Mouse (Mus musculus) v-Abl transformed pro-B cells (cell line): ENCODE data around the gene Trpc4ap.

Source experiments
- in situ Hi-C, 2 experiments: fragments of 400-800 bp; cut with MboI; formaldehyde crosslinking; loops; one replicate each; pipeline ENCODE4 v1.15.1; 2025; ENCODE audit not compliant: unreplicated experiment in 2 of 2

The Trpc4ap gene

DNA sequence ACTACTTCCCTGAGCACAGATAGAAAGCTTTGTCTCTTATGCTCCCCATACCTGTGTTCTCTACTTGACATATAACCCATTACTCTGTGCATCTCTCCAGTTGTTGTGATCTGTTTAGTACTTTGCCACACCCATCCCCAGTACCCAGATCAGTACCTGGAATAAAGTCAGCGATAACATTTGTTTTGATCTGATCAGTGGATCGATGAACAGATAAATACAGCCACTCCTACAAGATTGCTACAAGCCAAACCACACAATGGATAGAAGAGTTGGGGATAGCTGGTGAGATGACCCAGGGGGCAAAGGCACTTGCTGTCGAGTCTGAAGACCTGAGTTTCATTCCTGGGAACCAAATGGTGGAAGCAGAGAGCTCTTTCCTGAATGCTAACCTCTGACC, 3.1 kb upstream of the Trpc4ap start:
- in situ Hi-C loops = no loop called here

DNA sequence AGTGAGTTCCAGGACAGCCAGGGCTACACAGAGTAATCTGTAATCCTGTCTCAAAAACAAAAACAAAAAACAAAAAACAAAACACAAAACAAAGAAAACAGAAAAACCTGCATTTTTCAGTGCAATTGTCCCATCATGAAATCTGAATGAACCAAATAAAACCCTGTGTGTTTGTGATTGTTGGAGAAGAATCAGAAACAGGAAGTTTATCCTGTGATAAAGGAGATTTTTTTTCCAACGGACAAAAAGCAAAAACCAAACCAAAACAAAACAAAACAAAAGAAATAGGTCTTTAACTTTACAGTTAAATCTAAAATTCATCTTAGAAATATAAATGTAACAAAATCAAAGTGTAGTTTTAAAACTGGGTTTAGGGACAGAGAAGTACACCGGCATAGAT, 2.4 kb upstream of the Trpc4ap start:
- in situ Hi-C loops = no loop called here

DNA sequence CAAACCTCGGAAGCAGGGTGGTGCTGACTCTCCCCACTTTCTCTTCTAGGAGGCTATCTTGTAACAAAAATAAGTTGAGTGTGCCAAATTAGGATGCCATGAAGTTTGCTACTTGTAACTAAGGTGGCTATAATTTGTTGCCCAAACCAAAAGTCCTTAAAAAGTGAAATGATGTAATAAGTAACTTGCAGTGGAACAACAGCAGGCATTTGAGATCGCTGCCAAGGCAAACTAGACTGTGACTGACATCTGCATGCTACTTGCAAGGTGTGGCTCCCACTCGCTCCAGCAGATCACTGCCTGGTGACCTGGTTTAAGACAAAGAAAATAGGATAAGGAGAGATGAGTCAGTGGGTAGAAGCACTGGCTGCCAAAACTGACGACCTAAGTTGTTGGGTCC, 952 bp upstream of the Trpc4ap start:
- in situ Hi-C loops = no loop called here

DNA sequence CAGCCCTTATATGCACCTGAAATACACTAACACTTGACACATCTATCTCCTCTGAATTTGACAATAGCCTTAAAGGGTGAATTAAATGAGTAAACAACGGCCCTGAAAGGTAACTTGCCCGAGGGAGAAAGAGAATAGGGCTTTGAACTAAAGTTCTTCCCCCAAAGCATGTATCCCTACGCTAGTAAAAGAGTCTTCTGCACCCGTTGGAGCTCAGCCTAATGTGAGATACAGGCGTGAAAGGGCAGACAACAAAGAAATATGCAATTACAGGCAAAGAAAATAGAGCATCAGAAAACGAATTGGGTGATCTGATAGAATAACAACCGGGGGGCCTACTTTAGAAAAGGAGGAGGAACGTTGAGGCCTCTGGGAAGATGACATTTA, 855 bp downstream of the Trpc4ap start:
- in situ Hi-C loops = no loop called here

DNA sequence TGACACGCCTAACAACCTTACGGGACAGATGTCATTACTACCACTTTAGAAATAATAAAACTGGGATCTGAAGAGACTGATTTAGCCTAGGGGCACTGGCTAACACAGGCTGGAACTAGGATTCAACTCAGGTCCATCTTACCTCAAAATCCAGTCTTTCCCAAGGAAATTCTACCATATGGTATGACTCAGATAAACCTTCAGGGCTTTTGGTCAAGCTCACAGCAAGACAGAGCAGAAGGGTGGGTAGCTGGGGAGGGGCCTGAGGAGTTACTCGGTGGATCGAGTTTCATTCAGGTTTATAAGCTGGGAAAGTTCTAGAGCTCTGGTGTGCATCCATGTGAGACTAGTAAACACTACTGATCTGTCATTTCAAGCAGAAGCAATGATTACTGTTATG, 3.0 kb downstream of the Trpc4ap start:
- in situ Hi-C loops = no loop called here

DNA sequence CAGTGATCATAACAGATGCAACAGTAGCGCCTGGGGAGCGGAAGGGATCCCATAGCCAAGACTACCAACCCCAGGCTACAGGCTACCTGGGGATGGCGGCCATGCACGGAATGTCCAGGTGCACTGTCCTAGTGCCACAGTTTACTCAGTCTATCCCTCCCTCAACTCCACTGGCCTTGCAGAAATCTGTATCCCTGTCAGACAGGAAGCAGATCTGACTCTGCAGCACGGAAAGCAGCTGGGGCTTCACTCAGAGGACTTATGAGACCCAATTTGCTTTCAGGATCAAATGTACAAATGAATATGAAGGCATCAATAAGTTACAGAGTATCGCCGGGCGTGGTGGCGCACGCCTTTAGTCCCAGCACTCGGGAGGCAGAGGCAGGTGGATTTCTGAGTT, 4.4 kb downstream of the Trpc4ap start:
- in situ Hi-C loops = no loop called here

DNA sequence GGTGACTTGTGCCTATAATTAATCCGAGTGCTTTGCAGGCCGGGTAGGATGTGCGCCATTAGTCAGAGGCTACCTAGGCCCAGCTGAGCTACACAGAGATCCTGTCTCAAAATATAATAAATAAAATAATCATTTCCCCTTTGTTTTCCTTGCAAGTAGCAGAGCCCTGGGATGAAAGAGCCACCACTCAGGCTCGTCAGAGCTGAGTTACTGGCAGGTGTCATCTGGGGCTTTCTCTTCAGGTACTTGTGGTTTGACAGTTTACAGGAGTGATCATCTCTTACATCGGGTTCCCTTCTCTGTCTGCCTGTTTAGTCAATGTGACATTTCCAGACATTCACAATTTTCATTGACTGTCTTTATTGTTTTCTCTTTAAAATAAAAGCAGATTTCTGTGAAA, 5.6 kb downstream of the Trpc4ap start:
- in situ Hi-C loops = no loop called here

DNA sequence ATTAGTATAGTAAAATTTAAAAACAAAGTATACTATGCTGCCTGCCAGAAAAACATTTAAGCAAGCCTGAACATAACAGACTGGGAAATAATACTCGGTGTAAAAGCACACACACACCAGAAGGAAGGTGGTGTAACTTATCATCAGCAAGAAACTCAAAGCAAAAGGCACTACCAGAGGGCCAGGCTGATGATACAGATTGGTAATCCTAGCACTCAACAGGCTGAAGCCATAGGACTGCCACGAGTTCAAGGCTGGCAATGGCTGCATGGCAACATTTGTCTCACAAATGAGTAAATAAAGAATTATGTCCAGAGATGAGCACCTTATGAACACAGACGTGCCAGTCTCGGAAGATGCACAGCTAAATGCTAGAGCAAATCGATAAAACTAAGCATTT, 8.4 kb downstream of the Trpc4ap start:
- in situ Hi-C loops = no loop called here

DNA sequence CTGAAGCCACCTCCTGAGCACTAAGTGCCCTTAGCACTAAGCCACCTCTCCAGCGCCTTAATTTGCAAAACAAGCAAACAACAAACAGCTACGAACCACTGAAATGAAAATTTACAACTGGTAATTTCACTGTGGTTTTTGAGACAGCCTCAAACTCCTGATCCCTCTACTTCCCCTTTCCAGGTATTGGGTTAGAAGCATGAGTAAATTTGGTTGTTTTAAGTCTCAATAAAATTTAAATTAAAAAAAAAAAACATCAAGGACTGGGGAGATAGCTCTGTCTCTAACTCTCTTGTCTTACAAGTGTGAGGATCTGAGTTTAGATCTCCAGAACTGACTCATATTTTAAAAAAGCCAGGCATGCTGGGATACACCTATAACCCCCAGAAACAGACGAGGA, 9.0 kb downstream of the Trpc4ap start:
- in situ Hi-C loops = no loop called here

DNA sequence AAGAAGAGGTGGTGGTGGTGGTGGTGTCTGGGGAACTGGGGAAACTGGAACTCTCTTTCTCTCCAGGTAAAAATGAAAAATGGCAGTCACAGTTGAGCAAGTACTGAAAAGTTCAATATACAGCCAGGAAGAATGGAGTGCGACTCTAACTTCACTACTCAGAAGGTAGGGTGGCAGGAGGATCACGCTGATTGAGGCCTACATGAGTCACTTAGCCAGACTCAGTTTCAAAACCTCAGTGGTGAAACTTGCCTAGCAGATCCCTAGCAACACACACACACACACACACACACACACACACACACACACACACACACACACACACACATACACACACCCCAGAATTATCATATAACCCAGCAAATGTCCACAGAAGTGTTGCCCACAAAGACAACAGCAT, 10.3 kb downstream of the Trpc4ap start:
- in situ Hi-C loops = no loop called here

DNA sequence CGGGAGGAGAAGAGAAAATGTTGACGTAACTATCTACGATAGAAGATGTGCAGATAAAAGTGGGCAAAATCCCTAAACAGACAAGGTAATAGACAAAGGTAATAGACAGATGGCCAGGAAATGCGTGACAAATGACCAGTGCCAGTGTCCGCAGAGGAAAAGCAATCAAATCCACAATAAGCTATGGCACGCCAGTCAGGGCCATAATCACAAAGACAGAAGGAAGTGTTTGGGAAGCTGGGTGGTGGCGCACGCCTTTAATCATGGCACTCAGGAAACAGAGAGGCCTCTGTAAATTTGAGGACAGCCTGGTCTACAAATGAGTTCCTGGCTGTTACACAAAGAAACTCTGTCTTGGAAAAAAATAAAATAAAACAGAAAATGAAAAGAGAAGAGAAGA, 11.0 kb downstream of the Trpc4ap start:
- in situ Hi-C loops = no loop called here

DNA sequence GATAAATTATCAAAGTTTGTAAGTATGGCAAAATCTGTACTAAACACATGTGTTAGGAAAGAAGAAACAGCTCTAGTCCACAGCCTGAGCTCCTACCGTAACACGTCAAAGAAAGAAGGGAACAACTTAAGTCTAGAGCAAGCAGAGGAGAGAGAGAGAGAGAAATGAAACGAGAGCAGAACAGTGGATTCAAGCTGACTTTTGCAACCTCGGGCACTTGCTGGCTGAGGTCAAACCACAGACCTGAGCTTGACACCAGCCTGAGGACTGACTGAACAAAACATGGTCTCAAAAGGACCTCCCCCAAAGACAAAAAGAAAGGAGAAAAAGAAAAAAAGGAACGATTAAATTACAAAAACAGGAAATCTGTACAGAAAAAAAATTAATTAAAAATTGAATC, 11.6 kb downstream of the Trpc4ap start:
- in situ Hi-C loops = no loop called here

DNA sequence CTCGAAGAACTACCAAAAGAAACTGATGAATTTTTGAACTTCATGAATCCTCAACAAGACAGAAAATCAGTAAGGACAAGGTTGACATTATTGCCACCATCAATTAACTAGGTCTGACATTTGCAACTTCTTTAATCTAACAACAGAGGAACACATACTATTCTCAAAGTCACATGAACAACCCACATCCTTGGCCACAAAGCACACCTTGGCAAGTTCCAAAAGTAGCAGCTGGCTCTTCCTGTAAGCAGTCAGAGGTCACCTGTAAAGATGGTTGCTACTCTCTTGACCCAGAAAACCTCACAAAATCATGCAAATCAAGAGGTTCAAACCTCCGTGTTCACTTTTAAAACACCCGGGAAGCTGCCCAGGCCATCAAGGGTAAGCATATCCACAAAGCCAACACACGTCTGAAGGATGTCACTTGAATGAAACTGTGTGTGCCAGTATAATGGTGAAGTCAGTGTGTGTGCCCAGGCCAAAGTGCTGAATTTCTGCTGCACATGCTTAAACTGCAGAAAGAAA, 12.5 kb downstream of the Trpc4ap start:
- in situ Hi-C loops = loop anchor here in 1 of 2 experiments (10.0 kb wide), 1 partner anchor 265 kb away; the partner anchor contains the start of genes Gdf5 and Gm15557

DNA sequence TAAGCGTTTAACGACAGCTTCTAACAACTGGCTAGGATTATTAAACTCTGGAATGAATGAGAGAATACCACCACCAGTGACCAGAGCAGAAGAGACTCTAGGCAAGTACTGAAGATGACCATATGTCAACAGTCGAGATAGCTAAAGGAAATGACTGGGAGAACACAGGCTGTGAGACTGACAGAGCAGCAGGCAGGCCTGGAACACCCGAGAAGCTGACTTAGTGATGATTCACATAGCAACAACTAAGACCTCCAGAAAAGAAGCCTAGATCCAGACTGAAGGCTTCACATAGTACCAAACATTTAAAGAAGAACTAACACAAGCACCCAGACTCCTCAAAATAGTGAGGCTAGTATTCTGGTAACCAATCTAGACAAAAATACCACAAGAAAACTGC, 17.1 kb downstream of the Trpc4ap start:
- in situ Hi-C loops = loop anchor here in 1 of 2 experiments (10.0 kb wide), 1 partner anchor 270 kb away; the partner anchor contains the start of genes Gdf5 and Gm15557

DNA sequence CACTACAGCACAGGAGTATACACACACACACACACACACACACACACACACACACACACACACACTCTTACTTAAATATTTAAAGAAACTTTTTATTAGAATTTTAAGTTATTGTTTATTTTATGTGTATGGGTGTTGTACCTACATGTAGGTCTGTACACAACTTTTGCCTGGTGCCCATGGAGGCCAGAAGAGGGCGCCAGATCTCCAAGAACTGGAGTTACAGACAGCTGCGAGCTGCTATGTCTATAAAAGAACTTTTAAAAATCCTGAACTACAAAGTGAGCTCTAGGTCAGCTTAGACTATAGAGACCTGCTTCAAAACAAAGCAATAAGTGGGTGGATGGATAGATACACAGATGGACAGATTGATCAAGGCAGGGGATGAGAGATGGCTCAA, 18.6 kb downstream of the Trpc4ap start:
- in situ Hi-C loops = loop anchor here (5.0 to 10.0 kb wide), 3 partner anchors 79 to 271 kb away; partner anchors contain the start of genes Gdf5 (in 1 of the 2), Gm15557 (in 1 of the 2) and Procr (in 1 of the 2)

DNA sequence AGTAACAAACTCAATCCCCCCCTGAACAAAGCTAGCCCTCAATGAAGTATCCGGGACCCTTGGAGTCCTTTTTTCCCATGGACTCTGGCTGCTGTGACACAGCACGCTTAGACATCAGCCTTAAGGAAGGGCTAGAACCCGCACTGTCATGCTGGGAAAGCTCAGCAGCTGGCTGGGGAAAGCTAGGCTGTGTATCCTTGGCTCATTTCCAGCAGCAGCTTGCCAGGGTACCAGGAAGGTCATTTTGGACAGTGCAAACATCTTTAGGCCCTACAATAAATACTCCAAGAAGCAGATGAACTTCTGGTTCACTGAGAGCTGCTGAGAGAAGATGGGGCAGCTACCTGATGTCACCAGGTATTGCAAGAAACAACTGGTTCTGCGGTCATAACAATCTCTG, 20.9 kb downstream of the Trpc4ap start:
- in situ Hi-C loops = loop anchor here (5.0 to 10.0 kb wide), 3 partner anchors 81 to 274 kb away; partner anchors contain the start of genes Gdf5 (in 1 of the 2), Gm15557 (in 1 of the 2) and Procr (in 1 of the 2)

DNA sequence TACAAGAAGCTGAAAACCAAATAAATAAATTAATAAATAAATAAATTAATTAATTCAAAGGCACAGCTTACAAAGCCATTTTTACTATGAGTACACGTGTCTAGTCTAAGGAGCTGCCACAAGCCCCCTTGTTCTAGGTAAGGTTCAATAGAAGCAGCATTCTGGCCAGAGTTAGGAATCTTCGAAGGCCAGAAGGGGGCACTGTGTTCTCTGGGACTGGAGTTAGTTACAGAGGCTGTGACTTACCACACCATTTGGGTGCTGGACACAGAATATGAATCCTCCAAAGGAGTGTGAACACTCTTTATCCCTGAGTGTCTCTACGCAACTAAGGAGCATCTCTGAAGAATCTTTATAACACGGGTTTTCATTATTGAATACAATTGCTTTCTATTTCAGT, 23.7 kb downstream of the Trpc4ap start:
- in situ Hi-C loops = no loop called here

DNA sequence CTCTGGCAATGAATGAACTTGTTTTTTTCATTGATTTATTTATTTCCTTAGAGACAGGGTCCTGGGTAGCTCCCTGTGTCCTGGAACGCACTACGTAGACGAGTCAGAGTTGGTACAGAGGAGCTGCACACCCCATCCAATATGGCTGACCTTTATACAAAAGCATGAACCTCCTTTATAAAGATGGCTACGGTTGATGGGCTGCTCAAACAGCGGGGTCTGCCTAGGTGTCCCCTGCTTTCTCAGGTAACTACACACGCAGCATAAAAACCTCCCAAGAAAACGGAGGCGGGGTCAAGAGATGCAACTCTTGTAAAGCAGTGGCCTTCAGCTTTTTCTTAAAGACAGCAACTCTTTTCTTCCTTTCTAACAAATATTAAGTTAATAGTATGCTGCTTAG, 24.3 kb downstream of the Trpc4ap start:
- in situ Hi-C loops = no loop called here

DNA sequence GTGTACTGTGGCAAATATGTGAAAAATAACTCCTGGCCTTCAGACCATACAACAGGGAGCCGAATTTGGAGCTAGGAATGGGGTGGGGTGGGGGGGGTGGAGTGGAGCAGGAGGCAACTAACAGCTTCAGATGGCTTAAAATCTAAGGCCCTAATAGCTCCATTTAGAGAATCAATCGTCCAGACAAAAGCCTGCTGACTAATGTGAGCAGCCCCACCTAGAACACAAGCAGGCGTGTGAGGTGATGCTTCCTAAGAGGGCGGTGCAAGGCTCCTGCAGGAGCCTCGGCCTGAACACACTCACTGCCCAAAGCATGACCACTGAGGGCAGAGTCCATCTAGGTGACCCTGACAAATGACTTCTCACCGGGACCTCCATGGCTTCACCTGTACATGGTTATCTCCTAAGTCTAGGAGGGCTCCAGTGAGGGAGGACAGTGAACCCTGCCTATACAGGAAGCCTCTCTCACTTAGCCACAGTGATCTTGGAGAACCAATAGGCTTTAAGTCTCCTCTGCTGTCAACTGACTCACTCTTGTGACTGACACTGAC, 28.2 kb downstream of the Trpc4ap start:
- in situ Hi-C loops = no loop called here

DNA sequence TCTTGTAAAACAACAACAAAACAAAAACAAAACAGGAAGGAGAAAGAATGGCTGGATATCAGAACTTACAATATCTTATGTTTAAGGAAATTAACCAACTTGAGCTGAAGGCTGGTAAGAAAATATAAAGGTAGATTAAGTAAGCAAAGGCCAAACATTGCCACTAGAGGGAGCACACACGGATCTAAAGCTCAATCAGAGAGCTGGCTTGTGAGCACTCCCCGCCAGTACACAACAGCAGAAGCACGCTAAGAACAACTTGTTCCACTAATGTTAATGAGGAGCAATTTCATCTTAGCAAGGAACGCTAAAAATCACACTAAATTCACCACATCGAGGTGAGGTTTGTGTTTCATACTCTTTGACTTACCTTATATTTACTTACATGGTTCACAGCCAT, 29.1 kb downstream of the Trpc4ap start:
- in situ Hi-C loops = no loop called here

DNA sequence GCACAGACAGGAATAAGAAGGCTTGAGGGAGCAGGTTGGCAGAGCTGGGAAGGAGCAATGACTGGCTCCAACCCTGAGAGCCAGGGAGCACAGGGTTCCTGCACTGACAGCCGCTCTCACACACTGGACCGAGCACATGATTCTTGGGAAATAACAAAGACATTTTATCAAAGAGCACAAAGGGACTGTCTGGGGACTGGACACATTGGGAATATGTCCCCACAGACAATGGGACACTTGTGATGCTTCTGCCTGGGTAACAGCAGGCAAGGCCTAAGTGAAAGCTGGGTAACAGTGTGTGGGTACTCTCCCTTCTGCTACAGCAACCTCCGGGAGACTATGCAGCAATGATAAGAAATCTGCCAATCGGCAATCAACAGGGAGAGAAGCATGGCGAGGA, 29.8 kb downstream of the Trpc4ap start:
- in situ Hi-C loops = no loop called here

DNA sequence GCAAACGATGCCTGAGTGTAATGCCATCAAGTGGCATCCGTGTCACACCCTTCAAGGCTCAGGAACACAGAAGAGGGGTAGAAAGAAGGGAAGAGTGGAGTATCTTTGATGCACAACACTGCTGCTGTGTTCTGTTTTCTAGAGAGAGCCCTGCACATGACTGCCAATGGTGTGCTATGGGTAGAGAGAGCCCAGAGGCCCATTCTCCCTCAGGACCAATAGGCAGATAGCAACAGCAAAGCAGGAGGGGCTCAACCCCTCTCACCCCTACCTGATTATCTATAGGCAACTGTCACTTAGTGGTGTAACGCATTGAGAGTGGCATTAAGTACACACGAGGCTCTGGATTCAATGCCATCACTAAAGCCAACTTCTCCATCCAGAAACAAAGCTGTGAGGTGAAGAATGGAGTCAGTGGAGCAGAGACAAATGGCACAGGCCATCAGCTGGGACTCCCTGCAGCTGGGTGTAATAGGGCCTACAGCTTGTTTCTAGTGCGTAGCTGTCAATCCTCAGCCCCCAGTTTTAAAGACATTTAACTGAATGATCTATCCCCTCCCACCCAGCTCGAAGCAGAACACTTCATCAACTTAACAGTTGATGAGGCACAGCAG, 36.3 kb downstream of the Trpc4ap start:
- in situ Hi-C loops = no loop called here
